Mouse (Mus musculus): ENCODE measurements around the gene Macrod2. TPM values are rescaled to one million over a fixed set of nuclear protein-coding genes. Genes with fewer than 3 reads are reported as not detected.
"Not testable (repeated sequence)": the region's sequence is repeated elsewhere in the genome, so short reads cannot be mapped to it uniquely, and the experiment has no call there.

Gene Macrod2
- polyA plus RNA-seq, 1 experiment from 2014 or later, result 34.2 TPM

DNA sequence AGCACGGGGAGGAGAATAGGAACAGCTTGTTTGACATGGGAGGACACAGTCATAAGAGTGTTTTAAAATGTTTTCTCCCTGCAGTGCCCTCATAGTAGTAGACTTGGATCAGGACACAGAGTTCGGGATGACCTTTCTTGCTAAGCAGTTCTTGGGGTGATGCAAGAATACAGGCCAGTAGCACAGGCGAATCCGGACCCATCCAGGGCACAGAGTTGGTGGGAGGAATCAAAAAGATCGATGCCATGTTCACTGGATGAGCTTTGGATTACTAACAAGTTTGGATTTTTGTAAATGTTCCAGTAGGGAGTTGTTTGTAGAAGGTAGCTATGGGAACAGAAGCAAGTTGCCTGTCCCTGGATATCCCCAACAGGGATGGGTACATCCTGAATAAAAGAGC lies 345.4 kb downstream of the Macrod2 start:
- no peaks in the 10 kb centered on the region for H3K27me3 ChIP-seq (ENCODE audit: poor library complexity, severe bottlenecking)
- no peak for DNase-seq (ENCODE audit: extremely low spot score, low spot score)
- H3K27ac ChIP-seq, result no peak overlapping the region
- no peak overlapping the region for H3K4me3 ChIP-seq
- H3K9me3 ChIP-seq, result no peaks in the 10 kb centered on the region
- 87% methylated on average over 5 of the region's 5 CpGs for WGBS
- H3K4me1 ChIP-seq, result no peaks in the 10 kb centered on the region
- H3K36me3 ChIP-seq (replicated peaks), result no peaks in the 10 kb centered on the region

DNA sequence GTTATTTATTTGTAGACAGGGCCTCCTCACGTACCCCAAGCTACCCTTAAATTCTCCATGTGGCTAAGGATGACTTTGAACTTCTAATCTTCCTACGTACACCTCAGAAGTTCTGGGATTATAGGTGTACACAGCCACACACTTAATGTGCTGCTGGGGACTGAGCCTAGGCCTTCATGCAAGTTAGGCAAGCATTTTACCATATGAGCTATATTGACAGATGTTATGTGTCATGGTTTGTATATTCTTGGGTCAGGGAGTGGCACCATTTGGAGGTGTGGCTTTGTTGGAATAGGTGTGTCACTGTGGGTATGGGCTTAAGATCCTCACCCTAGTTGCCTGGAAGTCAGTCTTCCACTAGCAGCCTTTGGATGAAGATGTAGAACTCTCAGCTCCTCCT lies 347.8 kb downstream of the Macrod2 start:
- H3K27ac ChIP-seq; DNase-seq (ENCODE audit: extremely low spot score, low spot score); H3K4me1 ChIP-seq; H3K9me3 ChIP-seq; H3K4me3 ChIP-seq; H3K36me3 ChIP-seq (replicated peaks); H3K27me3 ChIP-seq (ENCODE audit: poor library complexity, severe bottlenecking): not testable (repeated sequence)
- WGBS, result 84% methylated on average over 2 of the region's 2 CpGs

DNA sequence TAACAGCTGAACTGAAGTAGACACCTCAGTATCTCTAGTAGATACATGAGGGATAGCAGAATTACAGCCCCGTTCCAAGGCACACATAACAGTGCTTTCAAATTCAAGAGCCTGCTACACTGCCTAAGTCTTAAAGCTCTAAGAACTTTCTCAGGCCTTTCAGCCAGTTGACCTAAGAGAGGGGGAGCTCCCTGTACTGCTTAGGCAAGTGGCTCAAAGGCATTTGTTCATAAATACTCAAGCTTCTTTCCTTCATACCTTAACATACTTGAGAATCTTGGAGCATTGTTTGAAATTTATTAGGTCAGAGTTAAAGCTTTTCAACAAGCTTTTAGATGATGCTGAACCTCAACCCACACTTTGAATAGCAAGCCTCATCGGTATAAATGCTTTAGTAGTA lies 363.8 kb downstream of the Macrod2 start:
- H3K4me3 ChIP-seq, result no peak overlapping the region
- no peaks in the 10 kb centered on the region for H3K9me3 ChIP-seq
- no peak for DNase-seq (ENCODE audit: extremely low spot score, low spot score)
- H3K36me3 ChIP-seq (replicated peaks), result no peaks in the 10 kb centered on the region
- WGBS, result 91% methylated on average over 2 of the region's 2 CpGs
- no peaks in the 10 kb centered on the region for H3K4me1 ChIP-seq
- no peak overlapping the region for H3K27ac ChIP-seq
- no peaks in the 10 kb centered on the region for H3K27me3 ChIP-seq (ENCODE audit: poor library complexity, severe bottlenecking)

- Histone ChIP-seq H3K9me3 (no peaks in the 10 kb centered on the region), H3K4me3 (no peak overlapping the region), H3K27me3 (ENCODE audit: poor library complexity, severe bottlenecking) (no peaks in the 10 kb centered on the region), H3K36me3 (replicated peaks) (no peaks in the 10 kb centered on the region), H3K4me1 (no peaks in the 10 kb centered on the region), H3K27ac (no peak overlapping the region)
- DNase-seq (ENCODE audit: extremely low spot score, low spot score), result no peak
These were observed 364.6 kb downstream of the Macrod2 start for GRCm38 (mm10) chr2:140759732-140760131.

DNA sequence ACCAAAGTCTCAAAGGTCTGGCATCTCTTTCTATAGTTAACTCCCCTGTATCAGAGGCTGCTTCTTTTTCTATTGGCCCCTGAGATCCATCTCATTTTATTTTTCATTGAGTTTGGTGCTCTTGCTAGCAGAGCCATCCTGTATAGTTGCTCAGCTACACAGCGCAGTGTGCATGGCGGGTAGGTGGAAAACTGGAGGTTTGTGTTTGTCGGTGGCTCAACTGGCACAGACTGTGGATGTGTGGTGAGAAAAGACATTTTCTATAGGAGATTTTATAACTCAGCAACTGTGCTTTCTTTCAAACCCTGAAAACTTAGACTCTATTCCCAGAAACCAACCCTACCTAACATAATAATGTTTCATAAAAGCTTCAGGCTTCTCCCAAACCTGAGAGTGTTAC lies 365.0 kb downstream of the Macrod2 start:
- H3K4me1 ChIP-seq, result no peaks in the 10 kb centered on the region
- no peak overlapping the region for H3K27ac ChIP-seq
- H3K4me3 ChIP-seq, result no peak overlapping the region
- no peaks in the 10 kb centered on the region for H3K27me3 ChIP-seq (ENCODE audit: poor library complexity, severe bottlenecking)
- no peaks in the 10 kb centered on the region for H3K9me3 ChIP-seq
- no peaks in the 10 kb centered on the region for H3K36me3 ChIP-seq (replicated peaks)
- WGBS, result 95% methylated on average over 3 of the region's 3 CpGs
- DNase-seq (ENCODE audit: extremely low spot score, low spot score), result no peak

GRCm38 (mm10) chr2:140763076-140763891 lies 368.2 kb downstream of the Macrod2 start:
- H3K4me1 ChIP-seq, result no peaks in the 10 kb centered on the region
- H3K27me3 ChIP-seq (ENCODE audit: poor library complexity, severe bottlenecking), result no peaks in the 10 kb centered on the region
- no peak for DNase-seq (ENCODE audit: extremely low spot score, low spot score)
- H3K36me3 ChIP-seq (replicated peaks), result no peaks in the 10 kb centered on the region
- no peak overlapping the region for H3K27ac ChIP-seq
- no peak overlapping the region for H3K4me3 ChIP-seq
- WGBS, result 91% methylated on average over 12 of the region's 12 CpGs
- no peaks in the 10 kb centered on the region for H3K9me3 ChIP-seq

DNA sequence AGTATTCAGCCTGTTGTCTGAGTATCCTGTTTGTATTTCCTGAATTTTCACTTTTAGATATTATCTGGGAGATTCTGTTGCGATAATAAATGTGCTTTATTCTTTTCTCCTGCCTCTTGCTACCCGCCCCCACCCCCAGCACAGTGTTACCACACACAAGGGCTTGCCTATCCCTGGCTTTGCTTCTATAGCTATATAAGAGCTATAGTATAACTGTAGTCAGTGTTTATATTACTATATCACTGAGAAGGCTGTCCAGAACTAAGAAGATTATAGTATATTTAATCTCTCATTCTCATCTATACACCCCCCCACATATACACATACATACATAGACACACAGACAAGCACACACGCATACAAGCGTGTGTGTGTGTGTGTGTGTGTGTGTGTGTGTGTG lies 374.4 kb downstream of the Macrod2 start:
- Histone ChIP-seq H3K9me3 (no peaks in the 10 kb centered on the region), H3K27ac (no peak overlapping the region), H3K4me1 (peaks cover 11% of the 10 kb centered on the region), H3K4me3 (no peak overlapping the region), H3K36me3 (replicated peaks) (no peaks in the 10 kb centered on the region), H3K27me3 (ENCODE audit: poor library complexity, severe bottlenecking) (no peaks in the 10 kb centered on the region)
- DNase-seq (ENCODE audit: extremely low spot score, low spot score), result no peak
- WGBS, result 88% methylated on average over 4 of the region's 4 CpGs

DNA sequence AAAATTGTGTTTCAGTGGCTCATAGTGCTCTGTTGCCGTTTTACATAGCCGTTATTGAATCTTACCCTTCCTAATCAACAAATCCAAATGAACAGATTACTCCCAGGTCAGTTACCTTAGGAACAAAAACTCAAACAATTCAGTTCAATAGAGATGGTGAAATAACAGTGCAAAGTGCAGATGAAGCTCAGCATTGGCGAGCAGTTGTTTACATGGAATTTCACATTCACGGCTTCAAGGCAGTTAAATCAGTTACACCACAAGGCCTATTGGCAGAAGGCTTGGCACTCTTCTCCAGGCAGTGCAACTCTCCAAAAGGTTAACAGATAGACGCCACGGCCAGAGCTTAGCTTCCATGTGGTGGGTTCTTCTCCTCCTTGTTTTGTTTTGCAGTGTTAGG lies 377.7 kb downstream of the Macrod2 start:
- peaks cover 11% of the 10 kb centered on the region for H3K4me1 ChIP-seq
- no peaks in the 10 kb centered on the region for H3K36me3 ChIP-seq (replicated peaks)
- WGBS, result 91% methylated on average over 6 of the region's 6 CpGs
- no peak overlapping the region for H3K4me3 ChIP-seq
- H3K9me3 ChIP-seq, result no peaks in the 10 kb centered on the region
- no peak overlapping the region for H3K27ac ChIP-seq
- no peak for DNase-seq (ENCODE audit: extremely low spot score, low spot score)
- H3K27me3 ChIP-seq (ENCODE audit: poor library complexity, severe bottlenecking), result no peaks in the 10 kb centered on the region

GRCm38 (mm10) chr2:140773456-140773855 lies 378.3 kb downstream of the Macrod2 start:
- Histone ChIP-seq H3K9me3 (no peaks in the 10 kb centered on the region), H3K4me3 (no peak overlapping the region), H3K27me3 (ENCODE audit: poor library complexity, severe bottlenecking) (no peaks in the 10 kb centered on the region), H3K4me1 (peaks cover 11% of the 10 kb centered on the region), H3K27ac (no peak overlapping the region), H3K36me3 (replicated peaks) (no peaks in the 10 kb centered on the region)
- DNase-seq (ENCODE audit: extremely low spot score, low spot score), result no peak
- WGBS, result 94% methylated on average over 11 of the region's 11 CpGs

DNA sequence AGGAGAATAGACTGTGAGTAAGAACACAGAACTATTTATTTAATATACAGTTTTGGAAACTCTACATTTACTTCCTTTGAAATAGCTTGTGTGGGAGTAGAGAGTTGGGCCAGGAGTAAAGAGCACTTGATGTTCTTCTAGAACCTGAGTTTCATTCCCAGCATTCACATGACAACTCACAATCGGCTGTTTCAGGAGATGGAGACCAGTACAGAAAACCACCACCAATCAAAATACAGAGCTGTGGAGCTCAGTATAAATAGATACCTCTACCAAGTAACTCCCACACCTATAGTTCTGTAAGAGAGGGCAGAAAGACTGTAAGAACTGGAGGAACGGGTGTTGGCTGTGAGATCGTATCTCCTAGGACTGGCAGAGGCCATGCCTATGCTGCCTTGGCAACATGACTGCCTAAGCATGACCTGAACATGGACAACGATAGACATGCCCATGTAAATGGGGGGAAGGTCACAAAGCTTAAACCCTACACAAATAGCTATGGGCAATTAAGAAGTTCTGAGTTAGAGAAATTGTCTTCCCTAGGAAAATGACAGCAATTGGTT lies 379.8 kb downstream of the Macrod2 start:
- no peaks in the 10 kb centered on the region for H3K9me3 ChIP-seq

GRCm38 (mm10) chr2:140775448-140776101 lies 380.5 kb downstream of the Macrod2 start:
- Histone ChIP-seq H3K4me3 (no peak overlapping the region), H3K27ac (no peak overlapping the region), H3K27me3 (ENCODE audit: poor library complexity, severe bottlenecking) (no peaks in the 10 kb centered on the region), H3K36me3 (replicated peaks) (no peaks in the 10 kb centered on the region), H3K9me3 (no peaks in the 10 kb centered on the region), H3K4me1 (peaks cover 2% of the 10 kb centered on the region)
- DNase-seq (ENCODE audit: extremely low spot score, low spot score), result no peak
- 72% methylated on average over 8 of the region's 8 CpGs for WGBS

More for the DNA sequence above, 379.8 kb downstream of the Macrod2 start:
- H3K4me1 ChIP-seq, result peaks cover 9% of the 10 kb centered on the region
- no peak overlapping the region for H3K27ac ChIP-seq
- DNase-seq (ENCODE audit: extremely low spot score, low spot score), result no peak
- H3K36me3 ChIP-seq (replicated peaks), result no peaks in the 10 kb centered on the region
- H3K4me3 ChIP-seq, result no peak overlapping the region
- WGBS, result 92% methylated on average over 4 of the region's 4 CpGs
- no peaks in the 10 kb centered on the region for H3K27me3 ChIP-seq (ENCODE audit: poor library complexity, severe bottlenecking)

- no peak for DNase-seq (ENCODE audit: extremely low spot score, low spot score)
- H3K27me3 ChIP-seq (ENCODE audit: poor library complexity, severe bottlenecking), result no peaks in the 10 kb centered on the region; the same call in 1 of the 2 replicates
- H3K4me1 ChIP-seq, result no peaks in the 10 kb centered on the region
- H3K27ac ChIP-seq, result no peak overlapping the region
- no peaks in the 10 kb centered on the region for H3K36me3 ChIP-seq (replicated peaks)
- H3K9me3 ChIP-seq, result no peaks in the 10 kb centered on the region
- WGBS, result 90% methylated on average over 13 of the region's 13 CpGs
- no peak overlapping the region for H3K4me3 ChIP-seq
These were observed 383.1 kb downstream of the Macrod2 start for GRCm38 (mm10) chr2:140778212-140778611.

DNA sequence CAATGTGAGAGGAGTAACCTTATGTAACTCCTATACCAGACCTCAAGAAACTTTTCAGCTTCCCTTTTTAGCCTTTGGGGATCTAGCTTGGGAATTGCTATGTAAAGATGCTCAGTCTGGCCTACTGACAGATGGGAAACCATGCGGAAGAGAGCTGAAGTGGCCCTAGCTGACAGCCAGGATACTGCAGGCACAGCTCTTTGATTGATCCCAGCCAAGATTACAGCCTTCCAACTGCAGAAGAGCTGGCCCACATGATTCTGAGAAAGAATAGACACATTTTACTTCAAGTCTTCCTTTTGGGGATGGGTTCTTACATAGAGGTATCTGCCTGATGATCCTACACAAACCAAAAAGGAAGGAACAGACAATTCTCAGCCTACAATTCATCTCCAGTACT lies 387.9 kb downstream of the Macrod2 start:
- Histone ChIP-seq H3K27me3 (ENCODE audit: poor library complexity, severe bottlenecking) (no peaks in the 10 kb centered on the region; the same call in 1 of the 2 replicates), H3K27ac (no peak overlapping the region), H3K9me3 (no peaks in the 10 kb centered on the region), H3K4me1 (no peaks in the 10 kb centered on the region; the same call in 1 of the 2 replicates), H3K4me3 (no peak overlapping the region), H3K36me3 (replicated peaks) (no peaks in the 10 kb centered on the region)
- DNase-seq (ENCODE audit: extremely low spot score, low spot score), result no peak
- WGBS, result 77% methylated on average over 1 of the region's 1 CpGs
